Mouse (Mus musculus) yolk sac, embryonic 10.5 days (tissue): ENCODE results near the gene Akap7.

ENCODE experiments used
- DNase-seq: peaks from one replicate; pipeline ENCODE4 v3.0.0-alpha.2; 2017; ENCODE audit warnings: low spot score

Akap7 gene

GRCm38 (mm10) chr10:25307770-25308169, at the start of gene Akap7:
TSS of gene Akap7 (minus strand) at chr10:25307870.
- DNase-seq = no peak

GRCm38 (mm10) chr10:25354390-25354789, 46.7 kb upstream of the Akap7 start:
- no peak for DNase-seq

- no peak for DNase-seq
Observed at GRCm38 (mm10) chr10:25353941-25354340, 46.3 kb upstream of the Akap7 start.

- no peak for DNase-seq
Observed at GRCm38 (mm10) chr10:25342801-25343200, 35.1 kb upstream of the Akap7 start.

- no peak for DNase-seq
Observed at GRCm38 (mm10) chr10:25340675-25341074, 33.0 kb upstream of the Akap7 start.

- no peak for DNase-seq
Observed at GRCm38 (mm10) chr10:25333390-25334079, 25.9 kb upstream of the Akap7 start.

GRCm38 (mm10) chr10:25331321-25332049, 23.8 kb upstream of the Akap7 start:
- no peak for DNase-seq

GRCm38 (mm10) chr10:25330094-25330493, 22.4 kb upstream of the Akap7 start:
- no peak for DNase-seq

- no peak for DNase-seq
Observed at GRCm38 (mm10) chr10:25327511-25327910, 19.8 kb upstream of the Akap7 start.

GRCm38 (mm10) chr10:25325690-25326089, 18.0 kb upstream of the Akap7 start:
- DNase-seq = no peak

- no peak for DNase-seq
Observed at GRCm38 (mm10) chr10:25321198-25321597, 13.5 kb upstream of the Akap7 start.

- no peak for DNase-seq
Observed at GRCm38 (mm10) chr10:25319531-25319930, 11.9 kb upstream of the Akap7 start.

- DNase-seq = no peak
Observed at GRCm38 (mm10) chr10:25318405-25318804, 10.7 kb upstream of the Akap7 start.

- no peak for DNase-seq
Observed at GRCm38 (mm10) chr10:25317665-25318064, 10.0 kb upstream of the Akap7 start.

GRCm38 (mm10) chr10:25313856-25314584, 6.3 kb upstream of the Akap7 start:
- DNase-seq = no peak

GRCm38 (mm10) chr10:25311554-25312212, 4.0 kb upstream of the Akap7 start:
- DNase-seq = no peak

GRCm38 (mm10) chr10:25310736-25311135, 3.1 kb upstream of the Akap7 start:
- DNase-seq = no peak

- no peak for DNase-seq
Observed at GRCm38 (mm10) chr10:25309996-25310395, 2.3 kb upstream of the Akap7 start.

GRCm38 (mm10) chr10:25305146-25305545, 2.5 kb downstream of the Akap7 start:
- DNase-seq = no peak

- DNase-seq = no peak
Observed at GRCm38 (mm10) chr10:25304608-25305007, 3.1 kb downstream of the Akap7 start.

- DNase-seq = peak; percentile 32
Observed at GRCm38 (mm10) chr10:25299031-25299529, 8.6 kb downstream of the Akap7 start.

- no peak for DNase-seq
Observed at GRCm38 (mm10) chr10:25298264-25298671, 9.4 kb downstream of the Akap7 start.
